Mouse (Mus musculus) erythroblast, embryonic 14.5 days (primary cell): Measurements from ENCODE around the gene Zfyve21.

Source experiments
- GATA1 ChIP-seq: IDR thresholded peaks from 2 replicates; pipeline ENCODE4 v1.6.1; 2012; ENCODE audit warnings: low read length, inconsistent platforms, mixed read lengths
- TAL1 ChIP-seq: IDR thresholded peaks from 3 replicates; pipeline ENCODE4 v1.6.1; 2012; ENCODE audit warnings: low read length, inconsistent platforms, mixed read lengths

DNA sequence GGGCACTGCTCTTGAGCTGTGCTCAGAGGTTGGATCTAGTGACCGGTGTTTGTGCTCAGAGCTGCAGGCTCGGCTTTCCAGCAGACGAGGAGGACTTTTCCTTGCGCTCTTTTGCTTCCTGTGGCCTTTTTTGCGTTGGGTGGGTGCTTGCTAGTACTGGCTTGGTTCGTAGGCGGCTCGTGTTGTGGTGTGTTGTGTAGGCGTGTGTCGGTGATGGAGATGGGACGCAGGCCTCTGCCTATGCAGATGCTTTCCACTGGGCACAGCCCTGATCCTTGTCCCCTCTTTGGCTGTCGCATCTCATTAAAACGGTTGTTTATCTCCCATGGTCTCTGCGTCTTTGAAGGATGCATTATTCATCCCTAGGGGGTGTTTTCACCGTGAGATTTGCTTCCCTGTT, 39.1 kb upstream of the Zfyve21 start:
- TF ChIP-seq TAL1 = no peak
- no peak for TF ChIP-seq GATA1
